Mouse (Mus musculus): ENCODE measurements around the gene C130050O18Rik. TPM values are rescaled to one million over a fixed set of nuclear protein-coding genes. Genes with fewer than 3 reads are reported as not detected.

C130050O18Rik gene
- polyA plus RNA-seq (2014; fragmentation: Illumina TruSeq; extraction: RNeasy Lipid Tissue Mini Kit (QIAGEN cat#74804); ENCODE audit: low read depth, low replicate concordance) = not detected

GRCm38 (mm10) chr5:139404801-139405401 is at the start of gene C130050O18Rik:
C130050O18Rik (plus strand) TSS chr5:139405280.

GRCm38 (mm10) chr5:139377468-139378270 is 27.4 kb upstream of the C130050O18Rik start, which contains the start of gene Gpr146:
Gpr146 (plus strand) TSS chr5:139377697.

DNA sequence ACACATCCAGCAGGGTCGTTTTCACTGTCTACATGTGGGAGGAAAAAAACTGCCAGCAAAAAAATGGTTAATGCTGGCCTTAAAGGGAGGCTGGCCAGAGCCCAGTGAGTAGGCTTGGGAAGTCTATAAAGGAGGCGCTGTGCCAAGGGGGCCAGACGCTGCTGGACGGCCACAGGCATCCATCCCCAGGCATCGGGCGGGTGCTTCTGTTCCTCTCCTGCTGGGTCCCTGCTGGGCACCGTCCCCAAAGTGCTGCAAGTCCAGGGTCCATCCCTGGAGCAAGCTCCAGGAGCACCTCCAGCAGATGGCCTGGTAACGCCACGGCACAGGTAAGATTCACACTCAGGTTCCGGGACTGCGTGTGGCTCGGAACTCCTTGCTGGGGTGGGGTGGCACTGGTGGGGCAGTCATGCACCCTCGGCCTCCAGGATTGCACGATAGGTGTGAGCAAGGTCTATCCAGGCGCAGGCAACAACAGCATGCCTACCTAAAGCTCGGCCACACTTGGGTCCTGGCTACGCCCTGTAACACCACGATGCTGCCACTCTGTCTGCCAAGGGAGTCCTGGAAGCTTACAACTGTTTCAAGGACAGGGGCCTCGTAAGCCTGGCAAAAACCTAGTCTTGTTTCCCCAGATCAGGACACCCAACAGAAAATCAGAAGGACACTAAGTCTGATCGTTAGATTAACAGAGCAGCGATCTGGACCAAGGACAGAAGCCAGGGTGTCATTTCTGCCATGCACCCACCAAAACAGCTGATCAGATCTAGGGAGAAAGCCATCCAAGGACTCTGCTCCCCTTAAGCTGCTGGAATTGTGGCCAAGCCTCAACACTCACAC is 18.2 kb downstream of the C130050O18Rik start, which contains the start of gene Gper1:
Gper1 (plus strand) TSS at position 126 of the 840 bp plus-strand sequence.

GRCm38 (mm10) chr5:139460384-139461067 is 55.4 kb downstream of the C130050O18Rik start, which contains the start of gene 3110082I17Rik:
3110082I17Rik (minus strand) TSS chr5:139460527.

Other genes with a start within 250 kb of the C130050O18Rik start
- 11.6 TPM for gene Sun1, start 204.6 kb upstream of the C130050O18Rik start, polyA plus RNA-seq (2014; fragmentation: Illumina TruSeq; extraction: RNeasy Lipid Tissue Mini Kit (QIAGEN cat#74804); ENCODE audit: low read depth, low replicate concordance)
- gene Get4, start 153.0 kb upstream of the C130050O18Rik start, polyA plus RNA-seq (2014; fragmentation: Illumina TruSeq; extraction: RNeasy Lipid Tissue Mini Kit (QIAGEN cat#74804); ENCODE audit: low read depth, low replicate concordance) = 5.6 TPM
- gene Adap1, start 79.7 kb upstream of the C130050O18Rik start, polyA plus RNA-seq (2014; fragmentation: Illumina TruSeq; extraction: RNeasy Lipid Tissue Mini Kit (QIAGEN cat#74804); ENCODE audit: low read depth, low replicate concordance) = not detected
- 18.6 TPM for gene Cox19, start 53.9 kb upstream of the C130050O18Rik start, polyA plus RNA-seq (2014; fragmentation: Illumina TruSeq; extraction: RNeasy Lipid Tissue Mini Kit (QIAGEN cat#74804); ENCODE audit: low read depth, low replicate concordance)
- gene Cyp2w1, start 52.7 kb upstream of the C130050O18Rik start, polyA plus RNA-seq (2014; fragmentation: Illumina TruSeq; extraction: RNeasy Lipid Tissue Mini Kit (QIAGEN cat#74804); ENCODE audit: low read depth, low replicate concordance) = not detected
- 8.6 TPM for gene Gpr146, start 27.6 kb upstream of the C130050O18Rik start, polyA plus RNA-seq (2014; fragmentation: Illumina TruSeq; extraction: RNeasy Lipid Tissue Mini Kit (QIAGEN cat#74804); ENCODE audit: low read depth, low replicate concordance)
- gene Gper1, start 17.9 kb downstream of the C130050O18Rik start, polyA plus RNA-seq (2014; fragmentation: Illumina TruSeq; extraction: RNeasy Lipid Tissue Mini Kit (QIAGEN cat#74804); ENCODE audit: low read depth, low replicate concordance) = not detected
- gene 3110082I17Rik, start 55.2 kb downstream of the C130050O18Rik start, polyA plus RNA-seq (2014; fragmentation: Illumina TruSeq; extraction: RNeasy Lipid Tissue Mini Kit (QIAGEN cat#74804); ENCODE audit: low read depth, low replicate concordance) = 0.40 TPM
- gene Zfand2a, start 79.3 kb downstream of the C130050O18Rik start, polyA plus RNA-seq (2014; fragmentation: Illumina TruSeq; extraction: RNeasy Lipid Tissue Mini Kit (QIAGEN cat#74804); ENCODE audit: low read depth, low replicate concordance) = 6.6 TPM
- not detected for gene Uncx, start 138.2 kb downstream of the C130050O18Rik start, polyA plus RNA-seq (2014; fragmentation: Illumina TruSeq; extraction: RNeasy Lipid Tissue Mini Kit (QIAGEN cat#74804); ENCODE audit: low read depth, low replicate concordance)

All from kidney, adult 10 weeks (tissue).